Mouse (Mus musculus): ENCODE measurements around the gene Slc8a1. TPM values are rescaled to one million over a fixed set of nuclear protein-coding genes. Genes with fewer than 3 reads are reported as not detected.

Slc8a1 gene
- polyA plus RNA-seq, 1 experiment from 2014 or later = 2.3 TPM

GRCm38 (mm10) chr17:81694977-81695376, 43.2 kb downstream of the Slc8a1 start:
- H3K27ac ChIP-seq (ENCODE audit: low read depth, low read length) = no peak overlapping the region
- no peaks in the 10 kb centered on the region for H3K27me3 ChIP-seq (replicated peaks; ENCODE audit: control insufficient read depth, insufficient read depth, low read length)
- H3K4me2 ChIP-seq = no peak overlapping the region
- WGBS = 58% methylated on average over 1 of the region's 1 CpGs
- H3K9ac ChIP-seq (ENCODE audit: low read depth, low read length) = no peak overlapping the region
- ATAC-seq (replicated peaks; ENCODE audit: low FRiP score) = no peak
- H3K36me3 ChIP-seq (ENCODE audit: control insufficient read depth, insufficient read depth, low read length) = no peaks in the 10 kb centered on the region
- H3K9me3 ChIP-seq (ENCODE audit: control insufficient read depth, low read length) = no peaks in the 10 kb centered on the region
- no peak for DNase-seq (ENCODE audit: low spot score)
- no peaks in the 10 kb centered on the region for H3K4me1 ChIP-seq (replicated peaks; ENCODE audit: control insufficient read depth, insufficient read depth, low read length)
- no peak overlapping the region for H3K4me3 ChIP-seq (ENCODE audit: low read depth, low read length)

GRCm38 (mm10) chr17:81679616-81680015, 58.6 kb downstream of the Slc8a1 start:
- Histone ChIP-seq H3K4me3 (ENCODE audit: low read depth, low read length) (no peak overlapping the region), H3K4me2 (no peak overlapping the region), H3K9ac (ENCODE audit: low read depth, low read length) (no peak overlapping the region), H3K9me3 (ENCODE audit: control insufficient read depth, low read length) (no peaks in the 10 kb centered on the region), H3K27me3 (replicated peaks; ENCODE audit: control insufficient read depth, insufficient read depth, low read length) (no peaks in the 10 kb centered on the region), H3K27ac (ENCODE audit: low read depth, low read length) (no peak overlapping the region), H3K36me3 (ENCODE audit: control insufficient read depth, insufficient read depth, low read length) (no peaks in the 10 kb centered on the region), H3K4me1 (replicated peaks; ENCODE audit: control insufficient read depth, insufficient read depth, low read length) (no peaks in the 10 kb centered on the region)
- ATAC-seq (replicated peaks; ENCODE audit: low FRiP score) (no peak), DNase-seq (ENCODE audit: low spot score) (no peak)

- Histone ChIP-seq H3K27me3 (replicated peaks; ENCODE audit: control insufficient read depth, insufficient read depth, low read length) (peaks cover 3% of the 10 kb centered on the region), H3K36me3 (ENCODE audit: control insufficient read depth, insufficient read depth, low read length) (no peaks in the 10 kb centered on the region), H3K9me3 (ENCODE audit: control insufficient read depth, low read length) (no peaks in the 10 kb centered on the region), H3K4me3 (ENCODE audit: low read depth, low read length) (no peak overlapping the region), H3K27ac (ENCODE audit: low read depth, low read length) (no peak overlapping the region), H3K4me1 (replicated peaks; ENCODE audit: control insufficient read depth, insufficient read depth, low read length) (no peaks in the 10 kb centered on the region), H3K9ac (ENCODE audit: low read depth, low read length) (no peak overlapping the region), H3K4me2 (no peak overlapping the region)
- DNase-seq (ENCODE audit: low spot score) = no peak
- WGBS = 75% methylated on average over 2 of the region's 2 CpGs
- no peak for ATAC-seq (replicated peaks; ENCODE audit: low FRiP score)
Observed at GRCm38 (mm10) chr17:81677450-81677849, 60.7 kb downstream of the Slc8a1 start.

- H3K36me3 ChIP-seq (ENCODE audit: control insufficient read depth, insufficient read depth, low read length) = no peaks in the 10 kb centered on the region
- H3K9me3 ChIP-seq (ENCODE audit: control insufficient read depth, low read length) = no peaks in the 10 kb centered on the region
- H3K9ac ChIP-seq (ENCODE audit: low read depth, low read length) = no peak overlapping the region
- no peak overlapping the region for H3K4me2 ChIP-seq
- H3K4me1 ChIP-seq (replicated peaks; ENCODE audit: control insufficient read depth, insufficient read depth, low read length) = no peaks in the 10 kb centered on the region
- no peak overlapping the region for H3K27ac ChIP-seq (ENCODE audit: low read depth, low read length)
- no peak overlapping the region for H3K4me3 ChIP-seq (ENCODE audit: low read depth, low read length)
- DNase-seq (ENCODE audit: low spot score) (no peak), ATAC-seq (replicated peaks; ENCODE audit: low FRiP score) (no peak)
- peaks cover 15% of the 10 kb centered on the region for H3K27me3 ChIP-seq (replicated peaks; ENCODE audit: control insufficient read depth, insufficient read depth, low read length)
- 68% methylated on average over 3 of the region's 3 CpGs for WGBS
Observed at GRCm38 (mm10) chr17:81676203-81676602, 62.0 kb downstream of the Slc8a1 start.

GRCm38 (mm10) chr17:81671245-81671644, 66.9 kb downstream of the Slc8a1 start:
- Histone ChIP-seq H3K27ac (ENCODE audit: low read depth, low read length) (no peak overlapping the region), H3K9me3 (ENCODE audit: control insufficient read depth, low read length) (no peaks in the 10 kb centered on the region), H3K36me3 (ENCODE audit: control insufficient read depth, insufficient read depth, low read length) (no peaks in the 10 kb centered on the region), H3K4me2 (no peak overlapping the region), H3K9ac (ENCODE audit: low read depth, low read length) (no peak overlapping the region), H3K4me1 (replicated peaks; ENCODE audit: control insufficient read depth, insufficient read depth, low read length) (peaks cover 6% of the 10 kb centered on the region; the same call in 1 of the 2 replicates), H3K27me3 (replicated peaks; ENCODE audit: control insufficient read depth, insufficient read depth, low read length) (peaks cover 39% of the 10 kb centered on the region), H3K4me3 (ENCODE audit: low read depth, low read length) (no peak overlapping the region)
- no peak for DNase-seq (ENCODE audit: low spot score)
- no peak for ATAC-seq (replicated peaks; ENCODE audit: low FRiP score)
- WGBS = 17% methylated on average over 5 of the region's 5 CpGs

- no peaks in the 10 kb centered on the region for H3K36me3 ChIP-seq (ENCODE audit: control insufficient read depth, insufficient read depth, low read length)
- peak overlapping the region; percentile 59 for H3K4me3 ChIP-seq (ENCODE audit: low read depth, low read length)
- DNase-seq (ENCODE audit: low spot score) (peak; percentile 63), ATAC-seq (replicated peaks; ENCODE audit: low FRiP score) (peak; percentile 67)
- H3K9me3 ChIP-seq (ENCODE audit: control insufficient read depth, low read length) = no peaks in the 10 kb centered on the region
- peak overlapping the region; percentile 46; the same call in 1 of the 2 replicates for H3K9ac ChIP-seq (ENCODE audit: low read depth, low read length)
- H3K27ac ChIP-seq (ENCODE audit: low read depth, low read length) = no peak overlapping the region
- H3K4me1 ChIP-seq (replicated peaks; ENCODE audit: control insufficient read depth, insufficient read depth, low read length) = peaks cover 6% of the 10 kb centered on the region; the same call in 1 of the 2 replicates
- H3K27me3 ChIP-seq (replicated peaks; ENCODE audit: control insufficient read depth, insufficient read depth, low read length) = peaks cover 39% of the 10 kb centered on the region
- WGBS = under 1% methylated on average over 60 of the region's 84 CpGs
- H3K4me2 ChIP-seq = peak overlapping the region; percentile 72
Observed at GRCm38 (mm10) chr17:81669816-81670691, 68.1 kb downstream of the Slc8a1 start.

GRCm38 (mm10) chr17:81669062-81669815, 68.9 kb downstream of the Slc8a1 start:
- H3K9ac ChIP-seq (ENCODE audit: low read depth, low read length) = peak overlapping the region; percentile 46; the same call in 1 of the 2 replicates
- 3% methylated on average over 22 of the region's 22 CpGs for WGBS
- H3K4me1 ChIP-seq (replicated peaks; ENCODE audit: control insufficient read depth, insufficient read depth, low read length) = peaks cover 6% of the 10 kb centered on the region; the same call in 1 of the 2 replicates
- H3K36me3 ChIP-seq (ENCODE audit: control insufficient read depth, insufficient read depth, low read length) = no peaks in the 10 kb centered on the region
- no peaks in the 10 kb centered on the region for H3K9me3 ChIP-seq (ENCODE audit: control insufficient read depth, low read length)
- H3K27ac ChIP-seq (ENCODE audit: low read depth, low read length) = no peak overlapping the region
- H3K4me2 ChIP-seq = peak overlapping the region; percentile 72
- DNase-seq (ENCODE audit: low spot score) (peak; percentile 50), ATAC-seq (replicated peaks; ENCODE audit: low FRiP score) (peak; percentile 55)
- peak overlapping the region; percentile 59 for H3K4me3 ChIP-seq (ENCODE audit: low read depth, low read length)
- peaks cover 39% of the 10 kb centered on the region for H3K27me3 ChIP-seq (replicated peaks; ENCODE audit: control insufficient read depth, insufficient read depth, low read length)

GRCm38 (mm10) chr17:81668466-81668865, 69.7 kb downstream of the Slc8a1 start:
- 0% methylated on average over 2 of the region's 2 CpGs for WGBS
- no peak overlapping the region for H3K9ac ChIP-seq (ENCODE audit: low read depth, low read length)
- H3K27ac ChIP-seq (ENCODE audit: low read depth, low read length) = no peak overlapping the region
- H3K9me3 ChIP-seq (ENCODE audit: control insufficient read depth, low read length) = no peaks in the 10 kb centered on the region
- ATAC-seq (replicated peaks; ENCODE audit: low FRiP score) (no peak), DNase-seq (ENCODE audit: low spot score) (no peak)
- peak overlapping the region; percentile 72 for H3K4me2 ChIP-seq
- peaks cover 6% of the 10 kb centered on the region; the same call in 1 of the 2 replicates for H3K4me1 ChIP-seq (replicated peaks; ENCODE audit: control insufficient read depth, insufficient read depth, low read length)
- peaks cover 39% of the 10 kb centered on the region for H3K27me3 ChIP-seq (replicated peaks; ENCODE audit: control insufficient read depth, insufficient read depth, low read length)
- H3K36me3 ChIP-seq (ENCODE audit: control insufficient read depth, insufficient read depth, low read length) = no peaks in the 10 kb centered on the region
- peak overlapping the region; percentile 59 for H3K4me3 ChIP-seq (ENCODE audit: low read depth, low read length)

Measured in liver, embryonic 11.5 days (tissue).